9 mouse cellular contexts compared by ENCODE assay signal in the genomic region with DNA sequence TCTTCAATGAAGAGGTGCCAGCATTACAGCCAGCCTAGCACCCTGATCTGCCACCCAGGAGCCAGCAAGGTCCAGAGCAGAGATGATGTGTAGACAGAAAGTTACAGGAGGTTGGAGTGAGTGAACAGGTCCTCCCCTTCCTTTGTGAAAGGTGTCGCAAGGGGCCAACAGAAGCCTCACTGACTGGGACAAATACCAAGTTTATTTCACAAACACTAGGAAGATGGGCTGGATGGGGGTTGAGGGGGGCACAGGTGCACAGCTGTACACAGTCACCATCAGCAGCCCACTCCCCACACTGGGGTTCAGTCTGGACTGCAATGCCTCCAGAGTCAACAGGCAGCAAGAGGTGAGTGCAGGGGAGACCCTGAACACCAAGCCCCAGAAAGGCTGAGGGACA. TPM values are rescaled to one million over a fixed set of nuclear protein-coding genes. Genes with fewer than 3 reads are reported as not detected.
DNase-seq lines count a peak whose midpoint lies in the region; ATAC-seq and TF ChIP-seq lines count a peak whose summit lies in the region.
"Had no signal": no experiment of that assay in that cellular context is flagged by ENCODE, and none has a peak within 500 bp of the region (broad histone marks: within the 10 kb centered on the region; RNA-seq: fewer than 3 reads in every experiment).

No protein-coding gene starts in this region.

- WGBS in forebrain, embryonic 10.5 days, result 100% methylated on average over 1 of the region's 1 CpGs
- WGBS in intestine, postnatal 0 days, result 91% methylated on average over 1 of the region's 1 CpGs
- whole genome bisulfite sequencing in neural tube, embryonic 13.5 days, result 93% methylated on average over 1 of the region's 1 CpGs
- WGBS in lung, adult 2 months, result 90% methylated on average over 1 of the region's 1 CpGs

- no peak overlapping the region for H3K9ac ChIP-seq in intestine, postnatal 0 days (ENCODE audit: low read depth, low read length)
- H3K9ac ChIP-seq in neural tube, embryonic 13.5 days, result peak overlapping the region; percentile 97

- H3K27me3 ChIP-seq in forebrain, embryonic 10.5 days (ENCODE audit: poor library complexity, severe bottlenecking), result no peaks in the 10 kb centered on the region
- no peaks in the 10 kb centered on the region for H3K27me3 ChIP-seq in intestine, postnatal 0 days (replicated peaks; ENCODE audit: control insufficient read depth, insufficient read depth, low read length)
- H3K27me3 ChIP-seq in neural tube, embryonic 13.5 days, result no peaks in the 10 kb centered on the region

- DNase-seq in layer of hippocampus, adult 2 months (ENCODE audit: low spot score in 2 of 2), result no peak
- DNase-seq in layer of hippocampus, adult 8-10 months (ENCODE audit: low spot score in 2 of 2), result no peak
- DNase-seq in forebrain, embryonic 10.5 days (ENCODE audit: extremely low spot score, low spot score), result no peak
- DNase-seq in gastrocnemius, adult 2 months, result no peak
- DNase-seq in lung, adult 2 months, result no peak

- no peak overlapping the region for H3K4me2 ChIP-seq in intestine, postnatal 0 days (replicated peaks; ENCODE audit: low read depth)
- peak overlapping the region; percentile 90 for H3K4me2 ChIP-seq in neural tube, embryonic 13.5 days

- ATAC-seq in intestine, postnatal 0 days, result no peak
- ATAC-seq in neural tube, embryonic 13.5 days (ENCODE audit: low read depth), result no peak
- no peak for ATAC-seq in megakaryocyte progenitor cell, adult 5-6 weeks (replicated peaks; ENCODE audit: poor library complexity)

- peak overlapping the region; percentile 93 for H3K27ac ChIP-seq in layer of hippocampus, adult 2 months
- H3K27ac ChIP-seq in forebrain, embryonic 10.5 days, result no peak overlapping the region
- no peak overlapping the region for H3K27ac ChIP-seq in intestine, postnatal 0 days (ENCODE audit: low read depth, low read length)
- H3K27ac ChIP-seq in neural tube, embryonic 13.5 days (replicated peaks), result no peak overlapping the region
- no peak overlapping the region for H3K27ac ChIP-seq in gastrocnemius, adult 2 months

- H3K36me3 ChIP-seq in forebrain, embryonic 10.5 days (replicated peaks), result peaks cover 54% of the 10 kb centered on the region
- peaks cover 19% of the 10 kb centered on the region for H3K36me3 ChIP-seq in intestine, postnatal 0 days (ENCODE audit: control insufficient read depth, insufficient read depth)
- H3K36me3 ChIP-seq in neural tube, embryonic 13.5 days, result peaks cover 49% of the 10 kb centered on the region

- H3K9me3 ChIP-seq in forebrain, embryonic 10.5 days, result no peaks in the 10 kb centered on the region
- H3K9me3 ChIP-seq in intestine, postnatal 0 days (ENCODE audit: control insufficient read depth), result no peaks in the 10 kb centered on the region
- H3K9me3 ChIP-seq in neural tube, embryonic 13.5 days, result no peaks in the 10 kb centered on the region

- H3K4me3 ChIP-seq in layer of hippocampus, adult 2 months, result no peak overlapping the region
- peak overlapping the region; percentile 92 for H3K4me3 ChIP-seq in forebrain, embryonic 10.5 days
- H3K4me3 ChIP-seq in intestine, postnatal 0 days (ENCODE audit: low read depth, low read length), result peak overlapping the region; percentile 5; the same call in 1 of the 2 replicates
- H3K4me3 ChIP-seq in neural tube, embryonic 13.5 days, result peak overlapping the region; percentile 76
- H3K4me3 ChIP-seq in gastrocnemius, adult 2 months, result no peak overlapping the region; the same call in 1 of the 2 replicates
- no peak overlapping the region for H3K4me3 ChIP-seq in lung, adult 2 months (replicated peaks; ENCODE audit: extremely low read depth, low read depth, low read length)

- TF ChIP-seq POLR2A in lung, adult 2 months (IDR thresholded peaks at IDR 0.05; ENCODE audit: borderline replicate concordance, extremely low read depth, low read depth, low read length), result no peak

- TF ChIP-seq CTCF in layer of hippocampus, adult 2 months (conservative IDR thresholded peaks at IDR 0.05), result no peak
- no peak for TF ChIP-seq CTCF in intestine, postnatal 0 days (IDR thresholded peaks at IDR 0.05; ENCODE audit: low read depth)
- TF ChIP-seq CTCF in gastrocnemius, adult 2 months (IDR thresholded peaks at IDR 0.05), result no peak
- TF ChIP-seq CTCF in lung, adult 2 months (IDR thresholded peaks at IDR 0.05; ENCODE audit: insufficient read depth, low read length), result no peak

- intact Hi-C loops in gastrocnemius, adult 2 months (cut with DNase I), result no loop called here

- H3K4me1 ChIP-seq in forebrain, embryonic 10.5 days, result peaks cover 69% of the 10 kb centered on the region
- H3K4me1 ChIP-seq in intestine, postnatal 0 days (replicated peaks; ENCODE audit: control insufficient read depth, insufficient read depth, low read length), result 0 out of 2 replicates have a peak, but pooled peaks cover 4% of the 10 kb centered on the region
- H3K4me1 ChIP-seq in neural tube, embryonic 13.5 days (replicated peaks), result peaks cover 73% of the 10 kb centered on the region
- H3K4me1 ChIP-seq in lung, adult 2 months (ENCODE audit: control insufficient read depth, insufficient read depth, low read length), result peaks cover 9% of the 10 kb centered on the region

RNA-seq across cellular contexts. Expression of gene B4galt2, which starts 0.9 kb away (rescaled TPM):
- 10 to 100 TPM; 58.6 to 61.3 TPM for total RNA-seq in layer of hippocampus, adult 2 months (2021)
- total RNA-seq in layer of hippocampus, adult 8-10 months (2022), result 10 to 100 TPM; 59.6 to 64.5 (median 63.4) TPM
- 20.9 and 21.8 TPM in 2 replicates for polyA plus RNA-seq in forebrain, embryonic 10.5 days (2016; fragmentation: Nextera tagmentation; extraction: Ambion mirVana)
- polyA plus RNA-seq in intestine, postnatal 0 days (2015; fragmentation: Nextera tagmentation; extraction: Ambion mirVana), result 8.7 and 8.9 TPM in 2 replicates
- 43.7 and 45.5 TPM in 2 replicates for polyA plus RNA-seq in neural tube, embryonic 13.5 days (2015; fragmentation: Nextera tagmentation; extraction: Ambion mirVana)
- total RNA-seq in gastrocnemius, adult 2 months (2021), result 1 to 10 TPM; 1.4 to 2.2 TPM
- 22.3 and 23.4 TPM in 2 replicates for polyA plus RNA-seq in lung, adult 2 months (2012; rRNA removed)
- total RNA-seq in megakaryocyte progenitor cell, adult 5-6 weeks (2015), result 0.54 TPM in 2 replicates
- not detected in 2 replicates for total RNA-seq in megakaryocyte progenitor cell, adult 5-6 weeks (2017)

RNA-seq across cellular contexts. Expression of gene Atp6v0b, which starts 3.0 kb away (rescaled TPM):
- 100 to 1,000 TPM; 411 to 424 TPM for total RNA-seq in layer of hippocampus, adult 2 months (2021)
- 100 to 1,000 TPM; 406 to 438 (median 423) TPM for total RNA-seq in layer of hippocampus, adult 8-10 months (2022)
- polyA plus RNA-seq in forebrain, embryonic 10.5 days (2016; fragmentation: Nextera tagmentation; extraction: Ambion mirVana), result 160 and 166 TPM in 2 replicates
- 441 and 442 TPM in 2 replicates for polyA plus RNA-seq in intestine, postnatal 0 days (2015; fragmentation: Nextera tagmentation; extraction: Ambion mirVana)
- 442 and 475 TPM in 2 replicates for polyA plus RNA-seq in neural tube, embryonic 13.5 days (2015; fragmentation: Nextera tagmentation; extraction: Ambion mirVana)
- total RNA-seq in gastrocnemius, adult 2 months (2021), result 10 to 100 TPM; 81.4 to 83.9 TPM
- polyA plus RNA-seq in lung, adult 2 months (2012; rRNA removed), result 452 and 484 TPM in 2 replicates
- 308 and 311 TPM in 2 replicates for total RNA-seq in megakaryocyte progenitor cell, adult 5-6 weeks (2015)
- total RNA-seq in megakaryocyte progenitor cell, adult 5-6 weeks (2017), result 105 and 150 TPM in 2 replicates

RNA-seq across cellular contexts. Expression of gene Dph2, which starts 7.7 kb away (rescaled TPM):
- 10 to 100 TPM; 10.1 to 12.1 TPM for total RNA-seq in layer of hippocampus, adult 2 months (2021)
- total RNA-seq in layer of hippocampus, adult 8-10 months (2022), result 10 to 100 TPM in 3 of 4 experiments, 1 to 10 TPM in 1; 9.0 to 11.5 (median 11.0) TPM
- 29.1 and 29.3 TPM in 2 replicates for polyA plus RNA-seq in forebrain, embryonic 10.5 days (2016; fragmentation: Nextera tagmentation; extraction: Ambion mirVana)
- polyA plus RNA-seq in intestine, postnatal 0 days (2015; fragmentation: Nextera tagmentation; extraction: Ambion mirVana), result 5.0 and 5.5 TPM in 2 replicates
- 21.3 and 22.0 TPM in 2 replicates for polyA plus RNA-seq in neural tube, embryonic 13.5 days (2015; fragmentation: Nextera tagmentation; extraction: Ambion mirVana)
- total RNA-seq in gastrocnemius, adult 2 months (2021), result 1 to 10 TPM; 2.4 to 3.2 TPM
- 10.7 and 11.5 TPM in 2 replicates for polyA plus RNA-seq in lung, adult 2 months (2012; rRNA removed)
- 9.5 and 13.0 TPM in 2 replicates for total RNA-seq in megakaryocyte progenitor cell, adult 5-6 weeks (2015)
- total RNA-seq in megakaryocyte progenitor cell, adult 5-6 weeks (2017), result 8.3 and 10.3 TPM in 2 replicates

RNA-seq across cellular contexts. Expression of gene Ccdc24, which starts 11.8 kb away (rescaled TPM):
- total RNA-seq in layer of hippocampus, adult 2 months (2021), result 1 to 10 TPM in 1 of 2 experiments, under 1 TPM in 1; 0.79 to 2.0 TPM
- 1 to 10 TPM in 1 of 4 experiments, under 1 TPM in 3; 0.72 to 1.1 (median 0.83) TPM for total RNA-seq in layer of hippocampus, adult 8-10 months (2022)
- polyA plus RNA-seq in forebrain, embryonic 10.5 days (2016; fragmentation: Nextera tagmentation; extraction: Ambion mirVana), result 1.2 TPM in 2 replicates
- 0.64 and 0.80 TPM in 2 replicates for polyA plus RNA-seq in intestine, postnatal 0 days (2015; fragmentation: Nextera tagmentation; extraction: Ambion mirVana)
- 1.7 and 2.5 TPM in 2 replicates for polyA plus RNA-seq in neural tube, embryonic 13.5 days (2015; fragmentation: Nextera tagmentation; extraction: Ambion mirVana)
- under 1 TPM in 1 of 2 experiments, not detected in 1; 0.08 TPM for total RNA-seq in gastrocnemius, adult 2 months (2021)
- 15.4 and 15.8 TPM in 2 replicates for polyA plus RNA-seq in lung, adult 2 months (2012; rRNA removed)
- total RNA-seq in megakaryocyte progenitor cell, adult 5-6 weeks (2015), result not detected in 2 replicates
- total RNA-seq in megakaryocyte progenitor cell, adult 5-6 weeks (2017), result not detected in 2 replicates
- total RNA-seq: liver, adult 2 months had no signal

RNA-seq across cellular contexts. Expression of gene Ipo13, which starts 30.7 kb away (rescaled TPM):
- 100 to 1,000 TPM; 133 to 138 TPM for total RNA-seq in layer of hippocampus, adult 2 months (2021)
- total RNA-seq in layer of hippocampus, adult 8-10 months (2022), result 100 to 1,000 TPM; 127 to 140 (median 130) TPM
- polyA plus RNA-seq in forebrain, embryonic 10.5 days (2016; fragmentation: Nextera tagmentation; extraction: Ambion mirVana), result 63.2 and 67.3 TPM in 2 replicates
- 15.8 and 18.2 TPM in 2 replicates for polyA plus RNA-seq in intestine, postnatal 0 days (2015; fragmentation: Nextera tagmentation; extraction: Ambion mirVana)
- 64.9 and 65.3 TPM in 2 replicates for polyA plus RNA-seq in neural tube, embryonic 13.5 days (2015; fragmentation: Nextera tagmentation; extraction: Ambion mirVana)
- total RNA-seq in gastrocnemius, adult 2 months (2021), result 100 to 1,000 TPM; 267 to 281 TPM
- polyA plus RNA-seq in lung, adult 2 months (2012; rRNA removed), result 82.2 and 93.8 TPM in 2 replicates
- 19.1 and 19.5 TPM in 2 replicates for total RNA-seq in megakaryocyte progenitor cell, adult 5-6 weeks (2015)
- 6.2 and 10.6 TPM in 2 replicates for total RNA-seq in megakaryocyte progenitor cell, adult 5-6 weeks (2017)

Comparison
In these comparisons a context has a peak if more than half of its experiments do, and no peak if none do; other contexts are left out.
1. H3K4me3 ChIP-seq: peak in forebrain, embryonic 10.5 days (single experiment), intestine, postnatal 0 days (single experiment) and neural tube, embryonic 13.5 days (single experiment); none in layer of hippocampus, adult 2 months (single experiment), gastrocnemius, adult 2 months (single experiment) and lung, adult 2 months (single experiment).
2. RNA of gene B4galt2, which starts 0.9 kb away (total RNA-seq): 59.6 to 64.5 TPM in layer of hippocampus, adult 8-10 months and 58.6 to 61.3 TPM in layer of hippocampus, adult 2 months; 1.4 to 2.2 TPM in gastrocnemius, adult 2 months and 0.54 TPM in megakaryocyte progenitor cell, adult 5-6 weeks; every median in the first group is over 10 times any median in the second.